Mouse (Mus musculus): Measurements from ENCODE around the gene Usp47.

GRCm38 (mm10) chr7:112121866-112122500 is 98.7 kb downstream of the Usp47 start:
- TF ChIP-seq CTCF (conservative IDR thresholded peaks at IDR 0.05; ENCODE audit: insufficient read depth, insufficient read length, low read depth, low read length) (no peak), POLR2A (IDR thresholded peaks at IDR 0.05; ENCODE audit: low read depth, low read length) (no peak)
